Mouse (Mus musculus): ENCODE data around the gene Treml1.

Treml1 gene

DNA sequence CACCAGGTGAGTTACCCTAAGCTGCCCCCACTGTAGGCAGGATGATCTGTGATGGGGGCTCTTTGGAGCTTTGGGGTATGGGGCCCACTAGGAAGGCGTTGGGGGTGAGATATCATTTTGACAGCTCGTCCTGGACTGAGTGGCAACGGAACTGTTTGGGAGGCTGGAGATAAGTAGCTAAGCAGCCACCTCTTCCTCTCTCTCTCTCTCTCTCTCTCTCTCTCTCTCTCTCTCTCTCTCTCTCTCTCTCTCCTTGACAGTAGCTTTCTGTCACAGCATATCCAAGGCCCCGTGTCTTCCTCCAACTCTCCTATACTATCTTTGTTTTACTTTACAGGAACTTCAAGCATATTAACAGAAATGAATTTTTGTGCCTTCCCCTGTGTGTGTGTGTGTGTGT, 746 bp downstream of the Treml1 start:
- DNase-seq (ENCODE audit: low spot score in 2 of 2), result no peak

DNA sequence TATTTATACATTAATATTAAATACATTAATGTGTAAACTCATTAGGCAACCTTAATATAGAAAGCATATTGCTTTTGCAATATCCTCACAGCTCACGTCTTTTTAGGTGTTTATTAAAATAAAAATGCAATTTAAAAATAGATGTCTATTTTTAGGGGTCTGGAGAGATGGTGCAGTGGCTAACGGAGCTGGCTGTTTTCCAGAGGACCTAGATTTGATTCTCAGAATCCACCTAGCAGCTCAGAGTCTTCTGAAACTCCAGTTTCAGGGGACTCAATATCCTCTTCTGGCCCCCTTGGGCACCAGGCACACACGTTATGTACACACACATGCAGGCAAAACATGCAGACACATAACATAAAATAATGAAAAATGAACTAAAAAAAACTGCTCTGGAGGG, 2.6 kb downstream of the Treml1 start:
- no peak for DNase-seq (ENCODE audit: low spot score in 2 of 2)

DNA sequence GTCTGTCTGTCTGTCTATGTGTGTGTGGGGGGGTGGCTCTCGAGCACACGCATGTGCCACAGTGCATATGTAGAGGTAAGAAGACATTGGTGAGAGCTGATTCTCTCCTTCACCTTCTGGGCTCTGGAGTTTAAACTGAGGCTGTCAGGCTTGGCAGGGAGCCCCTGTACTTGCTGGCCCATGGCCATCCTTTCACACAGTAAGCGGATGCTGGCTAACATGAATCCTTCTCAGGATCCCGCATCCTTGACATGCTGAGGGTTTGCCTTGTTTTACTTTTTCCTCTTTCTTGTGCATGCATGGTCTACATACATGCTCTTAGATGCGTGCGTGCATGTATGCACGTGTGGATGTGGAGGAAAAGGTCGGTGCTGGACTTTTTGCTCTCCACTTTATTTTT, 3.2 kb downstream of the Treml1 start:
- DNase-seq (ENCODE audit: low spot score in 2 of 2), result no peak

DNA sequence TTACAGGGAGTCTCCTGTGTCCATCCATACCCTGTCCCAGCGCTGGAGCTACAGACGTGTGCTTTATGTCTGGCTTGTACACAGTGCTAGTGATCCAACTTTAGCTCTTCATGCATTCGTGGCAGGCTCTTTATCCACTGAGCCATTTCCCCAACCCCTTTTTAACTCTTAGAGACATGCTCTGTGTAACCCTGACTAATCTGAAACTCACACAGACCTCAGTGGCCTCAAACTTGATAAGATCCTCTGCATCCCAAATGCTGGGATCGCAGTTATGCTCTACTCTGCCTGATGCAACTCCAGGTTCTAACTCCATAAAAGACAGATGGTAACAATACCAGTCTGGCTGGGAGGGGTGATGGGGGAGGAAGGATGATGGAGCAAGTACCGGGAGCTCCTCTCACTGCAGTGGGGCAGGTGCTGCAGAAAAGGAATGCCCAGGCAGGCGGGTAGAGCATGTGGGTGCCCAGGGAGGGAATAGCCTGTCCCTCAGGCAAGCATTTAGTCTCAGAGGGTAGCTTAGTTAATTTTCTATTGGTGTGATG, 3.8 kb downstream of the Treml1 start:
- DNase-seq (ENCODE audit: low spot score in 2 of 2), result no peak

DNA sequence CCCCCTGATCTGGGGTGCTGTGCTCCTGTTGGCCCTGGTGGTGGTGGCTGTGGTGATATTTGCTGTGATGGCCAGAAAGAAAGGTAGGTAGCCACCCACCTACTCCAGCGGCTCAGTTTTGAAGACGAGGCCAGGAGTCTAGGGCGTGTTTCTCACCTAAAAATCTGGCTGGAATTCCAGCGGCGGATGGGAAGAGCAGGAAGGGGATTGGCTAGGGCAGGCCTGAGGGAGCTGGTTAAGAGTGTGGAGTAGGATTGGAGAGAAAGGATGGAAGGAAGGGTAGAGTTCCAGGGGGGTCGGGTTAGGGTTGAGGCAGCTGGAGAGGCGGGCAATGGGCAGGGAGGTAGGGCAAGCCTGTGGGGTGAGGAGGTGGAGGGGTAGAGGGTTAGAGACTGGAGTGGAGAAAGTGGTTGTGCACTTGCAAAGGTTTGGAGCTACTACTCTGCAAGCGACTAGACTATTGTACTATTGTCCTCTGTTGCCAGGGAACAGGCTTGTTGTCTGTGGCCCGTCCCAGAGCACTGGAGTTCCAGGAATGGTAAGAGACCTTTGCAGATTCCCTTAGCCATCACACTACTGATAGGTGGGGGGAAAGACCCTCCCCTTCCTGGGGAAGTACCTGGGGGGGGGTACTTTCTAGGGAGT, 5.9 kb downstream of the Treml1 start:
- DNase-seq (ENCODE audit: low spot score in 2 of 2), result no peak

DNA sequence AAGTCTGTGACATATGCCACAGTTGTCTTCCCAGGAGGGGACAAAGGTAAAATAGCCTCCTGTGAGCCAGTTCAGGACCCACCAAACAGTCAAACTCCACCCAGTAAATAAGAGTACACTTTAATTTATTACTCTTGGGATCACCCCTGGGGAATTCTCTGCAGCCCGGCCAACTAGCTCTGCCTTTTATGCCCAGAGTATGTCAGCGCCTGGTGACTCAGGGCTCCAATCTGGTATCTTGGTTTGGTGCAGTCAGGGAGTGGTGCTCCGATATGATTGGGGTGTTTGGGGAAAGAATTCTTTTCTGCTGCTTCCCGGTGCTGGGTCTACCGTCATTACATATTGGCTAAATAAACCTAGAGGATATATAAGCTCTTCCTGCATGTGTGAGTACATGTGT, 7.1 kb downstream of the Treml1 start:
- DNase-seq (ENCODE audit: low spot score in 2 of 2), result no peak

DNA sequence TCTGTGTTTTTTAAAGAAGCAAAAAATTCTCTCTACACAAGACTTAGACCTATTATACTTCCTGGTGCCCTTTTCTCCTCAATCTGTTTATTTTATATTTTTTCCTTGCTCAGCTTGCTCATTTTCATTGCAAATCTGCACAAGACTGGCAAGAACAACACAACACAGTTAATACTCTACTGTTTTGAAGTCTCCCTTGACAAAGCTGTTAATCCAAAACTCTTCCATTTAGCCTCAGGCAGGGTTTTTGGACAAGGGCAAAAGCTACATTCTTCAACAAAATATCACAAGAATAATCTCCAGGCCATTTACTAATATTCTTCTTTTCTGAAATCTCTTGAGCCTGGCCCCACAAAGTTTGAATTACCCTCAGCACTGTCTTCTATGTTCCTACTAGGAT, 11.9 kb downstream of the Treml1 start:
- no peak for DNase-seq (ENCODE audit: low spot score in 2 of 2)

DNA sequence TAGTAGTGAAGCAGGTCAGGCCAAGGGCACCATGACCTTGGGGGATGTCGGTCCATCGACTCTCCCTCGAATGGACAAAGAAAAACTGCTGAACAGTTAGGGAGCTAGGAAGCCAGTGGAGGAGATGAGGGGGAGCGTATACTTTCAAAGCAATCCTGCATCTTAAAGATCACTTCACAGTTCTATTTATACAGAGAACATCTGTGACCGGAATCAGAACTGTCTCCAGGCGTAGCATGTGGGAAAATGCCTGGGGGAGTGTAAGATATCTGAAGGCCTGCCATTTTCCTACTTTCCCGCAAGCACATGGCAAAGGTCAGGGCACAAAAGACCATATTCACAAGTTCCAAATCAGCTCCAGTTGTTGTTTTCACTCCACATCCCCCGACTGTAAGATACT, 13.3 kb downstream of the Treml1 start:
- DNase-seq (ENCODE audit: low spot score in 2 of 2), result no peak

DNA sequence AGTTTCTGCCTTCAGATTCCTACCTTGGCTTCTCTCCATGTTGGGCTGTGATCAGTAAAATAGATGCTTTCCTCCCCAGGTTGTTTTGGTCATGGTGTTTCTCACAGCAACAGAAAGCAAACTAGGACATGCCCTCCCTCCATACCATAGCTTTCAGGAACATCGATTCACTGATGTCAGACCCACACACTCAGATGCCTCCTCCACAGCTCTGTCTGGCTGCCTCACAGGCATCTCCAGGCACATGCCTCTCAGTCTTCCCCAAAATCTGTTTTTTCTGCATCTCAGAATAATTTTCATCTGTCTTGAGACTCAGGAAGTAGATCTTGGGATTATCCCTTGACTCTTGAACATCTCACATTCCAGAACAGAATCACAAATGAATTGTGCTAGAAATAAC, 16.4 kb downstream of the Treml1 start:
- no peak for DNase-seq (ENCODE audit: low spot score in 2 of 2)

DNA sequence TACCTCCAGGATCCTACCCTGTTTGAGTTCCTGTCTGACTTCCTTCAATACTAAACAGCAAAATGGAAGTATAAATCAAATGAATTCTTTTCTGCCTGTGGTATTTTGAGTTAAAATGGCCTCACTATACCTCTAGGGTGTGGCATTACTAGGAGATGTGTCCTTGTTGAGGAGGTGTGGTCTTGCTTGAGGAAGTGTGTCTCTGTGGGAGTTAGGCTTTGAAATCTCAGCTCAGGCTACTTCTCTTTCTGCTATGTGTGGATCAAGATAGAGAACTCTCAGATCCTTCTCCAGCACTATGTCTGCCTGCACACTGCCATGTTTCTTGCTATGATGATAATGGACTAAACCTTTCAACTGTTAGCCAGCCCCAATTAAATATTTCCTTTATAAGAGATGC, 19.3 kb downstream of the Treml1 start:
- no peak for DNase-seq (ENCODE audit: low spot score in 2 of 2)

DNA sequence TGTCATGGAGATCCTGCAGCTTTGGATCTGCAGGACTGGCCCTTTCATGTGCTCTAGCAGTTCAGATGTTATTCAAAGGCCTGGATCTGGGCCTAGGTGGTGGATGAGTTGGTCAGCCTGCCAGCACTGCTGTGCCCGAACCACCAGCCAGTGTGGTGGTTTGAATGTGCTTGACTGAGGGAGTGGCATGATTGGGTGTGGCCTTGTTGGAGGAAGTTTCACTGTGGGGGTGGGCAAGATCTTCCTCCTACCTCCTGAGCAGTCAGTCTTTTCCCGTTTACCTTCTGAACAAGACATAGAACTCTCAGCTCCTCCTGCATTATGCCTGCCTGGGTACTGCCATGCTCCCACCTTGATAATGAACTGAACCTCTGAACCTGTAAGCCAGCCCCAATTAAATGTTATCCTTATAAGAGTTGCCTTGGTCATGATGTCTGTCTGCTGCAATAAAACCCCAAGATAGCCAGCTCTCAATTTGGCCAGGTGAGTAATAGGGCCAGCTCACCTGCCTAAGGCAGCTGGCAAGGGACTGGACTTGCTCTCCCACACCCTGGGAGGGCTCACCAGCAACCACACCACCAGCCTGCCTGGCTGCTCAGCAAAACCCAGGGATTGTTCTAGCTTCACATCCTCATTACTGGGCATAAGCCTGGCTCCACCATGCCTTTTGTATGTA, 26.2 kb downstream of the Treml1 start:
- DNase-seq (ENCODE audit: low spot score in 2 of 2), result no peak

DNA sequence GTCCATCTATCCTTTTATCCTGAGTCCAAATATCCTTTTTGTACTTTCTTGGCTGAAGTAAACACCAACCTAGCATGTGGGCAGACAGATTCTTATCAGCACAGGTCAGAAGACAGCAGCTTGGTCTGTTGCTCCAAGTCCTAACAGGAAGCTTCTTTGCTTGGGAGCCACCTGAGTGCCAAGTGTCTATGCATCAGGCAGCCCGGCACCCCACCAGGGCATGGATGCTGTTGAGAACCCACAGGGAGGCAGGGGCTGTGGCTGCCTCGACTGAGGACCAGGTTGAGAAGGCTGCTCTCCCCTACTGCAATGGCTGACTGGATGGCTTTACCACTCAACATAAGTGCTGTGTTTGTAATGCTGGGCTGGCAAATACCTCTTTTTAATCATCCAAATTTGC, 28.9 kb downstream of the Treml1 start:
- DNase-seq (ENCODE audit: low spot score in 2 of 2), result no peak

DNA sequence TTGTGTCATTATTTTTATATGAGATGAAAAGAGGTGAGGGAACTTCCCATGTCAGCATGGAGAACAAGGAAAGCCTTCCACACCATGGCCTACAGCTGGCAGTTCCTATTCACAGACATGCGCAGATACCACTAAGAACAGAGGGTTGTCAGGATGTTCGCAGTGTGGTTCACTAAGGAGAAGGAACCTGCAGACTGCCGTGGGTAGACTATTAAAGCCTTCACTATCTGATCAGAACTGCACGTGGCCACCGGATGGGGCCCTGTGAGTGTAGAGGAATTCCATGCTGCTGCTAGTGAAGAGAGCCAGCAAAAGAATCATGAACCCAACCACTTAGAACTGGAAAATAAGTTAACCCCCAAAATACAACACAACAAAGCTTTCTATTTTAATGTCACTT, 29.7 kb downstream of the Treml1 start:
- no peak for DNase-seq (ENCODE audit: low spot score in 2 of 2)

DNA sequence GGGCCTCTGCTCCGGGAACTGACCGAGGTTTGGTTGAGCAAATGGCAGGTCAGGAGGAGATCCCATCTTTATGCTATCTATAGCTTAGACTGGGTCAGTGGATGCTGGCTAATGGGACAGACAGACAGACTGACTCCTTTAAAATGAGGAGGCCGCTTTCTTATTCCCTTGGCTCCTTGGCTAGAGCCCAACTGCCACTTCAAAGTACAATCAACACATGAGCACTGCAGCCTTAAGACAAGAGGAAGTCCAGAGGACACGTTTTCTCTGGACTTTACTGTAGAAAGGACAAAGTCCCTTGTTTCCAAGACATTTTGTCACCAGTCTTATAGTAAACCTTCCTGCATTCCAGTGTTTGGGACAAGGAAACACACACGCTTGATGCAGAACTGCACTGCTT, 31.7 kb downstream of the Treml1 start:
- DNase-seq (ENCODE audit: low spot score in 2 of 2), result no peak

DNA sequence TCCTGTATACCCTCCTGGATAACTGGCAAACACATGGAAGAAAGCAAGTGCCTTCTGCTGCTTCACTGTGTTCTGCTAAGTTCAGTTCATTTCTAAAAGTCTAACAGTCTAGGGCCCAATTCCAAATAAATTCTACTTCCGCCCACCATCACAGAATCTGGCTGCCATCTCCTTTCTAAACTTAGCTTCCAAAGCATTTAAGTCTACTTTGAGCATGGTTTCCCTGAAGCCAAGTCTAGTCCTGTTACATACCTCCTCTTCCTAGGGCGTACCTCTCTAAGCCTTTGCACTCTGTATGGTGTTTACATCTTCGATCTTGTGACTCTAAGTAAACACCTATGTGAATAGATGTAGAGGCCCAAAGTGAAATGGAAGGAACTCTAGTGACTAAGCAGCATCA, 32.9 kb downstream of the Treml1 start:
- no peak for DNase-seq (ENCODE audit: low spot score in 2 of 2)

DNA sequence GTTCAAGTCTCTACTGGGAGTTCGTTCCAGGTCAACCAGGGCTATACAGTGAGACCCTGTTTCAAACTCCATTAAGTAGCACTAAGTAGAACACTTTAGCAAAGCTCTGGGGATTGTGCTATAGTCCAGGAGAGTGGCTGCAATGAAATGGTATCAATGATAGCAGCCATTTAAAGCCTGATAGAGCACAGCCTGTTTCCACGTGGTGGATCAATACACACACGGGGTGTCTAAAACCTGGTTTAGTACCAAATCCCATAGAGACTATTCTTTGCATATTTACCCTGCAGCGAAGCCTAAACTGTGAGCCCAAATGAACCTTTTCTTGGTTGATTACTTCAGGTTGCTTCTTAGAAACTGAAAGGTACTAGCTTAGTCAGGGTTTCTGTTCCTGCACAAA, 42.0 kb downstream of the Treml1 start:
- no peak for DNase-seq (ENCODE audit: low spot score in 2 of 2)

DNA sequence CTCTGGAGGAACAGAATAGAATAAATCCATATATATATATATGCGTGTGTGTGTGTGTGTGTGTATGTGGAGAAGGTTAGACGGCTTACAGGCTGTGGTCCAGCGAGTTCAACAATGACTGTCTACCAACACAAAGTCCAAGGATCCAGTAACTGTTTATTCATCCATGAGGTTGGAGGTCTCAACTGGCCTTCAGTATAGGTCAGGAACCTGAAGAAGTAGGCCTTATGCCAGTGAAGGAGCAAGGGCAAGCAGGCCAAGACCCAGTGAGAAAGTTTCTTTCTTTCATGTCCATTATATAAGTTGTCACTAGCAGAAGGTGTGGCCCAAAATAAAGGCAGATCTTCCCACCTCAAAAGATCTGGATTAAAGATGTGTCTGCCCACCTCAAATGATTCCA, 43.0 kb downstream of the Treml1 start:
- no peak for DNase-seq (ENCODE audit: low spot score in 2 of 2)

DNA sequence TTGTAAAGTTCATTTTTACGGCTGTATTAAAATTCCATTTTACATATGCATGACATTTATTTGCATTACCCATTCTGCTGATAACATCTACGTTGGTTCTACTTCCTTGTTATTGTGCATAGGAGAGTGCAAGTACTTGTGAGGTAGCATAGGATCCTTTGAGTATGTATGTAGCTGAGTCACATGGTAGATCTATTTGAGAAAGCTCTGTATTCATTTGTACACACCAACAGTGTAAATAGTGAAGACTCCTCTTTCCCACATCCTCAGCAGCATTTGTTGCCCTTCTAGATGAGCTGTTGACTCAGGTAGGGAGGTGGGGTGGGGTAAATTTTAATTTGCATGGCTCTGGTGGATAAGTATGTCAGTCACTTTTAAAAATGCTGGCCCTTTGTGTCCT, 44.1 kb downstream of the Treml1 start:
- no peak for DNase-seq (ENCODE audit: low spot score in 2 of 2)

DNA sequence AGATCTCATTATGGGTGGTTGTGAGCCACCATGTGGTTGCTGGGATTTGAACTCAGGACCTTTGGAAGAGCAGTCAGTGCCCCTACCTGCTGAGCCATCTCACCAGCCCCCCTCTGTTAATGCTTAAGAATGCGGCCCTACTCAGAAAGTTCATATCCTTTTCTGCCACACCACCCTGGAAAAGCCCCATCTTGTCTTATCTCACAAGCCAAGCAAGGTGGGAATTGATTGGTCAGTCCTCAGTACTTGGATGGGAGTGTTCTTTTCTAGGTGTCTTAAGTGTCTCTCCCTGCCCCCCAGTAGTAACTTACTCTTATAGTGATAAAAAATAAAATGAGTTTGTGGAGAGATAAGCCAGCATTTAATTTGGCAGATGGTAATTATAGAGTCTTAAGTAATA, 45.0 kb downstream of the Treml1 start:
- DNase-seq (ENCODE audit: low spot score in 2 of 2), result no peak

DNA sequence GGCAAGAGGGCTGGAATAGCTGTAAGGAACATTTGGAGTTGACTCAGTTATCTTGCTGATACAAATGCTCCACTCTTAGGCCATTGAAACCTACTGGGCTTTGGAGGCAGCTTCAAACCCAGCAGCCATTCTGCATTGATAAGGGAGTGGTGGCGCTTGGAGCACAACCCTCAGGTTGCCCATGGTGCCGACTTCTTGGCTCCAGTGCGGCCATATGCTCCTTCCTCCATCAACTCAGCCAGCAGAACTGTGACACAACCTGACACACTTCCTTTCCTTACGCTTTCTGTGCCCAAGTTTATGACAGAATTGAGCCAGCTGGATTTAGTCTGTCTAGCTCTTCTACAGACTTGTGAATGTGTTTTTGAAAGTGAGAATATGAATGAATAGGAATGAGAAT, 47.4 kb downstream of the Treml1 start:
- DNase-seq (ENCODE audit: low spot score in 2 of 2), result peak in 1 of 2 experiments; percentile 41

DNA sequence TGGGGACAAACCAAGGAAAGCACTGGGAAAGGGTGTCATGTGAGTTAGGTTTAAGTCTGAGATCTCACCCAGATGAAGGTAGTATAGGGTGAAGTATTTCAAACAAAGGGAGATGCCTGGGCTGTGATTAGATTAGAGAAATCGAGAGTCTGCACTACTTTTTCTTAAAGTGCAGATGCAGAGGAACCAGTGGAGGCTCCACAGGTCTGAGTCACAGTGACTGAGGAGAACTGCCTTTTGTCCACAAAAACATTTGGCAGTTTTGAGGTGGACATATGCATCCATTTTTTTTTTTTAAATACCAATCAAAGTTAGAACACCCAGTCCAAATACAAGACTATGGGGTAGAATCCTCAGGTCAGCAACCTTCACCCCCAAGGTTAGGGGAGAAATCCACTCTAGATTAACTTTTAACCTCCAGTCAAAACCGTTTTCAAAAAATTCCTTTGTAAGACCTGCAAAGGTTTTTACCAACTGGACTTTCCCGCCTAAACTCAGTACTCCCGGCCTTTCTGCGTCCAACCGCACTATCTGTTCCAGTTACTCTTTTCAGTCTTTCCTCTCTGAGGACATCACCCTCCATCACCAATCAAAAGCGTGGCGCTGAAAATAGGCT, 48.3 kb downstream of the Treml1 start:
- no peak for DNase-seq (ENCODE audit: low spot score in 2 of 2)

DNA sequence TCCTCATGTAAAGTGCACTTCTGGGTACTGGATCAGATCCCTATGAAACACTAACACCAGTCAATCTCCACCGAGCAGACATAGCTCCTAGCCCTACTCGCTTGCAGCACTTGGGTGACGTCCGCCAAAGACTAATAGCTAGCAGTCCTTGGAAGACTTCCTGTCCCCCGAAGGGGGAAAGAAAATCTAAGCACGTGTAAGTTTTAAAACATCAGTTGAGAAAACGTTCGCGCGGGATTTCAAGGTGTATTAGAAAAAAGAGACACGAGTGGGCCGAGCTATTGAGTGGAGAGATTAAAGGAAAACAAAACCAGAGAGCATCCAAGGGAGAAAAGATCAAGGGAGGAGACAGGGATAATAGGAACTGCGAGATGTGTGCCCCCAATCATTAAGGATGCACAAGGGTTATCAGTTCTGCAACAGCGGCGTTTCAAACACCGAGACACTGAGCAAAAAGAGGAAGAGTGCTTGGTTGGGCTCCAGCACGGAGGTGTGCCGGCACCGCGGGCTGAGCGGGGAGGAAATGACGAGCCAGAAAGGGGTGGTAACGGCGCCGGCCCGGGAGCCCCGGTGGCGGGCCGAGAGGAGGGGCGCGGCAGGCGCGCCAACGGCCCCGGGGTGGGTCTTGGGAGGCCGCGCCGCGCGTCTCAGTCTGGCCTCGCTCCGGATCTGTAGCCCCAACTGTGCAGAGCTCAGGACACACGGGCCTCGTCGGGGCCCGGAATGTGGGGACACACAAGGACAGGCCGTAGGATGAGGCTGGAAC, 49.0 kb downstream of the Treml1 start:
- peak; percentile 82 to 89 for DNase-seq (ENCODE audit: low spot score in 2 of 2)

Data from spleen, postnatal 10 days (tissue).